In genomic region chr12:75734891-75735245, GRCm38 (mm10) we compare ENCODE assay signal across 8 mouse cellular contexts. TPM values are rescaled to one million over a fixed set of nuclear protein-coding genes. Genes with fewer than 3 reads are reported as not detected.
A peak's percentile ranks its signal among the peaks of the same experiment; 100 is the strongest.
DNase-seq lines count a peak whose midpoint lies in the region; ATAC-seq and TF ChIP-seq lines count a peak whose summit lies in the region.

No protein-coding gene starts in this region.

- no peaks in the 10 kb centered on the region for H3K27me3 ChIP-seq in C2C12 (ENCODE audit: control insufficient read depth, insufficient read depth, insufficient read length)
- H3K27me3 ChIP-seq in heart, embryonic 11.5 days (ENCODE audit: control insufficient read depth, insufficient read depth, low read length), result no peaks in the 10 kb centered on the region
- H3K27me3 ChIP-seq in limb, embryonic 10.5 days (ENCODE audit: low read depth, poor library complexity, severe bottlenecking), result peaks cover 19% of the 10 kb centered on the region
- H3K27me3 ChIP-seq in midbrain, embryonic 13.5 days, result peaks cover 15% of the 10 kb centered on the region; the same call in 1 of the 2 replicates

- H3K9ac ChIP-seq in heart, embryonic 11.5 days (ENCODE audit: low read depth, low read length), result peak overlapping the region; percentile 95
- H3K9ac ChIP-seq in midbrain, embryonic 13.5 days (replicated peaks), result peak overlapping the region; percentile 90

- peaks cover 3% of the 10 kb centered on the region; the same call in 1 of the 2 replicates for H3K4me1 ChIP-seq in brown adipose tissue, adult 24 weeks (ENCODE audit: control insufficient read depth, insufficient read depth, insufficient read length, low read length)
- peaks cover 6% of the 10 kb centered on the region for H3K4me1 ChIP-seq in heart, embryonic 11.5 days (ENCODE audit: control insufficient read depth, insufficient read depth, low read length)
- peaks cover 20% of the 10 kb centered on the region for H3K4me1 ChIP-seq in limb, embryonic 10.5 days
- H3K4me1 ChIP-seq in midbrain, embryonic 13.5 days (replicated peaks), result peaks cover 27% of the 10 kb centered on the region

- peaks cover 49% of the 10 kb centered on the region for H3K79me3 ChIP-seq in C2C12 (ENCODE audit: low read depth)

- H3K27ac ChIP-seq in brown adipose tissue, adult 24 weeks (replicated peaks; ENCODE audit: low read depth, low read length), result 0 out of 2 replicates have a peak overlapping the region, but pooled peaks have one; percentile 2
- no peak overlapping the region for H3K27ac ChIP-seq in heart, embryonic 11.5 days (ENCODE audit: low read depth, low read length)
- peak overlapping the region; percentile 93 for H3K27ac ChIP-seq in limb, embryonic 10.5 days
- H3K27ac ChIP-seq in midbrain, embryonic 13.5 days, result peak overlapping the region; percentile 78; the same call in 1 of the 2 replicates

- peak overlapping the region; percentile 97 for H3K4me2 ChIP-seq in heart, embryonic 11.5 days
- H3K4me2 ChIP-seq in midbrain, embryonic 13.5 days (replicated peaks), result peak overlapping the region; percentile 97

- H3K4me3 ChIP-seq in C2C12 (ENCODE audit: insufficient read depth, poor library complexity, severe bottlenecking), result peak overlapping the region; percentile 75
- H3K4me3 ChIP-seq in brown adipose tissue, adult 24 weeks (ENCODE audit: insufficient read depth, low read depth, low read length), result peak overlapping the region; percentile 69
- H3K4me3 ChIP-seq in heart, embryonic 11.5 days (ENCODE audit: low read depth, low read length), result peak overlapping the region; percentile 74
- peak overlapping the region; percentile 86 for H3K4me3 ChIP-seq in limb, embryonic 10.5 days
- peak overlapping the region; percentile 78 for H3K4me3 ChIP-seq in midbrain, embryonic 13.5 days (replicated peaks)

- no peak for DNase-seq in frontal cortex, adult 2 months (ENCODE audit: extremely low spot score in 1 of 2, low spot score in 1 of 2)
- DNase-seq in limb, embryonic 10.5 days (ENCODE audit: low spot score), result no peak
- DNase-seq in thymus, postnatal 14 days, result peak; percentile 57

- H3K36me3 ChIP-seq in C2C12 (ENCODE audit: control insufficient read depth, insufficient read depth), result no peaks in the 10 kb centered on the region
- H3K36me3 ChIP-seq in heart, embryonic 11.5 days (ENCODE audit: control insufficient read depth, insufficient read depth, low read length), result no peaks in the 10 kb centered on the region
- no peaks in the 10 kb centered on the region for H3K36me3 ChIP-seq in limb, embryonic 10.5 days
- H3K36me3 ChIP-seq in midbrain, embryonic 13.5 days, result no peaks in the 10 kb centered on the region

- H3K9me3 ChIP-seq in heart, embryonic 11.5 days (replicated peaks; ENCODE audit: control insufficient read depth, low read length), result no peaks in the 10 kb centered on the region
- H3K9me3 ChIP-seq in limb, embryonic 10.5 days (replicated peaks), result no peaks in the 10 kb centered on the region
- no peaks in the 10 kb centered on the region for H3K9me3 ChIP-seq in midbrain, embryonic 13.5 days

- no peak for TF ChIP-seq CTCF in C2C12 (IDR thresholded peaks at IDR 0.05; ENCODE audit: control insufficient read depth, insufficient read depth, insufficient read length)

- ATAC-seq in frontal cortex, adult (ENCODE audit: low TSS enrichment), result peak; percentile 20; the same call in 1 of the 2 replicates
- no peak for ATAC-seq in heart, embryonic 11.5 days (replicated peaks; ENCODE audit: insufficient number of reproducible peaks, low FRiP score, low TSS enrichment)
- ATAC-seq in midbrain, embryonic 13.5 days, result peak; percentile 35; the same call in 1 of the 2 replicates

- peaks cover 54% of the 10 kb centered on the region for H3K79me2 ChIP-seq in C2C12 (ENCODE audit: control insufficient read depth, insufficient read depth)

- H3ac ChIP-seq in C2C12 (ENCODE audit: control insufficient read depth, insufficient read length, low read depth), result peak overlapping the region; percentile 74

- WGBS in heart, embryonic 11.5 days (ENCODE audit: insufficient replicate concordance), result 1% methylated on average over 15 of the region's 17 CpGs
- WGBS in limb, embryonic 10.5 days, result 1% methylated on average over 17 of the region's 17 CpGs
- WGBS in midbrain, embryonic 13.5 days, result 3% methylated on average over 17 of the region's 17 CpGs

TF ChIP-seq in C2C12, 6 proteins besides CTCF, POLR2A, EP300 and RAD21:
- no peak for TF ChIP-seq MYOD1 (IDR thresholded peaks at IDR 0.05; ENCODE audit: control insufficient read depth, insufficient read length, low read depth)
- TF ChIP-seq CEBPB (IDR thresholded peaks at IDR 0.05; ENCODE audit: low read depth), result no peak
- no peak for TF ChIP-seq FOSL1 (IDR thresholded peaks at IDR 0.05; ENCODE audit: insufficient read depth, low read length, poor library complexity, severe bottlenecking)
- TF ChIP-seq USF1 (IDR thresholded peaks at IDR 0.05; ENCODE audit: low read depth), result no peak
- no peak for TF ChIP-seq MYOG (IDR thresholded peaks at IDR 0.05; ENCODE audit: control insufficient read depth, extremely low read depth, insufficient read length)
- no peak for TF ChIP-seq MAX (IDR thresholded peaks at IDR 0.05)

RNA-seq across cellular contexts. Expression of gene Sgpp1, which starts 0.7 kb away (rescaled TPM):
- 26.4 and 29.3 TPM in 2 replicates for polyA plus RNA-seq in frontal cortex, adult 2 months (2012; rRNA removed)
- 9.2 TPM for polyA plus RNA-seq in C2C12 (2012; fragmentation: generic; extraction: Trizol)
- 5.9 and 6.0 TPM in 2 replicates for polyA plus RNA-seq in brown adipose tissue, adult 24 weeks (2012; ENCODE audit: insufficient read depth, insufficient read length, missing spikeins)
- polyA plus RNA-seq in heart, embryonic 11.5 days (2014; fragmentation: Nextera tagmentation; extraction: Ambion mirVana), result 17.1 and 19.9 TPM in 2 replicates
- 5.1 and 6.7 TPM in 2 replicates for polyA plus RNA-seq in limb, embryonic 10.5 days (2016; fragmentation: Nextera tagmentation; extraction: Ambion mirVana)
- 6.9 and 7.9 TPM in 2 replicates for polyA plus RNA-seq in midbrain, embryonic 13.5 days (2015; fragmentation: Nextera tagmentation; extraction: Ambion mirVana)
